Mouse (Mus musculus): ENCODE measurements at regions not wholly inside any gene's neighbourhood (a gene's known extent, or its start where the extent isn't known, plus 50 kb on each side); places are given as distances from the start of the nearest gene placed in this dataset.

DNA sequence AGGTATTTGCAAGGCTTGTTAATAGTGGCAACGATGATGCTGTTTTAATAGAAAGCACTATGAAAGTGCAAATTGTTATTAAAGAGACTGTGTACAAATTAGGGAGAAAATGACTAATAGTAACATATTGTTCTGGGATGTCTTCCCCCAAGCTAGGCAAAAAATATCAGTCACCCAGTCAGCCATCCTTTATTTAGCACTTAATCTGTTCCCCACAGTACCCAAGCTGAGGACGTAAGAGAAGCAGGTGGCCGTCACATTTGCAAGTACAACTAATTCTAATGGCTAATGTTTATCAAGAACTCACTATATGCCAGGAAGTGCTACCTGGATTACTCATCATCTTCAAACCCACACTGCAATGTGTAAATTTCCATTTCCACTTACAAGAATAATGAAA lies 432.5 kb upstream of the Kif18a start:
- Histone ChIP-seq H3K9me3 (no peaks in the 10 kb centered on the region), H3K27me3 (ENCODE audit: insufficient read depth, poor library complexity, severe bottlenecking) (no peaks in the 10 kb centered on the region), H3K27ac (no peak overlapping the region), H3K4me3 (no peak overlapping the region), H3K4me1 (no peaks in the 10 kb centered on the region), H3K36me3 (no peaks in the 10 kb centered on the region)
- WGBS: 76% methylated on average over 3 of the region's 3 CpGs
- no peak for DNase-seq (ENCODE audit: low spot score)

DNA sequence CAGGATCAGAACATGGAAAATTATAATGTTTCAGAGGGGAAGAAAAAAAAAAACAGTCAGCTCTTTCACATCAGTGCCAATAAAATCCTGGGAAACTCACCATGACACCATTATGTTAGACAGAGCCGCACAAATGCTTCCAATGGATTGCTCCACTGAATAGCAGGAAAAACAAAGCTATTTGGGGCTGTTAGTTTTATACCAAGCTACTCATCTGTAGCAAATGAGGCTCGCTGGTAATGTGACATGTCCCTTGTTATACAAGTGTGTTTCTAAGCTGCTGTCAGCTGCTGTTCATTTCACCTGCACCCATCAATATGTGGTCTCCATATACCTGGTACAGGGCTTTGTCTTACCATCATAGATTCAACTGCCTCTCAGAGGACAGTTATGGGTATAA lies 426.1 kb upstream of the Kif18a start:
- H3K27me3 ChIP-seq (ENCODE audit: insufficient read depth, poor library complexity, severe bottlenecking): no peaks in the 10 kb centered on the region
- H3K4me3 ChIP-seq: no peak overlapping the region
- H3K27ac ChIP-seq: no peak overlapping the region
- H3K9me3 ChIP-seq: no peaks in the 10 kb centered on the region
- H3K4me1 ChIP-seq: no peaks in the 10 kb centered on the region
- no peak for DNase-seq (ENCODE audit: low spot score)
- 88% methylated on average over 2 of the region's 2 CpGs for WGBS
- H3K36me3 ChIP-seq: no peaks in the 10 kb centered on the region

DNA sequence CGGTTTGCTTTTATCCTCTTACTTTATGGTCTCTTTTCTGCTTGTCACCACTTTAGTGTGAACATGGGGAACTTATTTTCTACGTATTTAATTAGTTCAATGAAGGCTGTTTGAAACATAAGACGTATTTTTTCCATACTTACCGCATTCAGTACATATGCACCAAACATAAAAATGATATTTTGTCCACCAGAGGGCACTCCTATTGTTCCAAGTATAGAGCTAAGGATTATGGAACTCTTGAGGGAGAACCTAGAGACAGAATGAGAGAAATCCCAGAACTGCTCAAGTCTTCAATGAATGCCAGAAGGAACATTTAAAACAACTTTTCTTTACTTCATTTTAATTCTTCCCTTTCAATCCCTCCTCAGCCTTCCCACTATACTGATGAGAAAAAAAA lies 403.4 kb upstream of the Kif18a start:
- Histone ChIP-seq H3K27ac (no peak overlapping the region), H3K36me3 (no peaks in the 10 kb centered on the region), H3K4me1 (no peaks in the 10 kb centered on the region), H3K4me3 (no peak overlapping the region), H3K27me3 (ENCODE audit: insufficient read depth, poor library complexity, severe bottlenecking) (no peaks in the 10 kb centered on the region), H3K9me3 (no peaks in the 10 kb centered on the region)
- no peak for DNase-seq (ENCODE audit: low spot score)
- WGBS: 67% methylated on average over 4 of the region's 4 CpGs

DNA sequence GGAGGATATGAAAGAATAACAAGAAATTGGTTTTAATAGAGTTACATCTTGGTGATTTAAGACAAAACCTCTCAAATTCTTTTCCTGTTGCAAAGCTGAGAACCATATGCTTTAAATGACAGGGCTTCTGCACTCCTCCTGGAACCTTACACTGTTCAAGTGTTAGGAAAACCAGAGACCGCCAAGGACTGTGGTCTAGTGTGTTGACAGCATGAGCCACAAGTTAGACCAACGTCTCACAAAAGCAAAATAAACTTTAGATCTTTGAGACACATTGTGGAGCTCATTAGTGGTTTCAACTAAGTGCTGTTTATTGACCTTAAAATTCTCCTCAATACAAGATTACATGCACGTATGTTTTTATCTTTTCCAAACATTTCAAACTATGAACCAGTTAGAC lies 402.9 kb upstream of the Kif18a start:
- Histone ChIP-seq H3K27me3 (ENCODE audit: insufficient read depth, poor library complexity, severe bottlenecking) (no peaks in the 10 kb centered on the region), H3K4me1 (no peaks in the 10 kb centered on the region), H3K27ac (no peak overlapping the region), H3K9me3 (no peaks in the 10 kb centered on the region), H3K4me3 (no peak overlapping the region), H3K36me3 (no peaks in the 10 kb centered on the region)
- no peak for DNase-seq (ENCODE audit: low spot score)
- 55% methylated on average over 3 of the region's 3 CpGs for WGBS

DNA sequence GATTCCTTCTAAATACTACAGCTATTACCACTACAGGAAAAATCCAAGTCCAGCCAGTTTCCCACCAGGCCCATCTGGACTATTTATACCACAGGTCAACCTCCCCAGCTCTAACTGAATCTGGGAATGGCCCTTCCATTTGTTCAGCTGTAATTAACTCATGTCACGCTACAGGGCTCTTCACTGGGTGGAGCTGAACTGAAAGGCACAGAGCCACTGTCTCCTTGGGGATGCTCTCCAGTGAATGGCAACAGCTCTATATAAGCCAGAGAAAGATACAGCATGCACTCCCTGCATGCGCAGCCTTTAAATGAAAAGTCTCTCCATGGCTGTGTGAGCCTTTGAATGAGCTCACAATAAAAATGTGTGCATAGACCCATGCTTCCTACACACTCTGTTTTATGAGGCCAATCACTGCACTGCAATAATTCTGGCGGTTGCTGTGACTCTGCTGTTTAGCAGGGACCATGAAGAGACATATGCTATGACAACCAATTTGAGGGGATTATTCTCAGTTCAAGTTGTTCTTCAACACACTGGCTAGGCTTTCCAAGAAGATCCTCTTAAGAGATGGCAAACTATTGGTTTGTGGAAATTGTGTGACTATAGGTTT lies 376.3 kb upstream of the Kif18a start:
- WGBS: 81% methylated on average over 3 of the region's 3 CpGs
- H3K9me3 ChIP-seq: no peaks in the 10 kb centered on the region
- DNase-seq (ENCODE audit: low spot score): no peak
- H3K36me3 ChIP-seq: no peaks in the 10 kb centered on the region
- no peaks in the 10 kb centered on the region for H3K27me3 ChIP-seq (ENCODE audit: insufficient read depth, poor library complexity, severe bottlenecking)
- no peak overlapping the region for H3K4me3 ChIP-seq
- no peaks in the 10 kb centered on the region for H3K4me1 ChIP-seq
- H3K27ac ChIP-seq: no peak overlapping the region

DNA sequence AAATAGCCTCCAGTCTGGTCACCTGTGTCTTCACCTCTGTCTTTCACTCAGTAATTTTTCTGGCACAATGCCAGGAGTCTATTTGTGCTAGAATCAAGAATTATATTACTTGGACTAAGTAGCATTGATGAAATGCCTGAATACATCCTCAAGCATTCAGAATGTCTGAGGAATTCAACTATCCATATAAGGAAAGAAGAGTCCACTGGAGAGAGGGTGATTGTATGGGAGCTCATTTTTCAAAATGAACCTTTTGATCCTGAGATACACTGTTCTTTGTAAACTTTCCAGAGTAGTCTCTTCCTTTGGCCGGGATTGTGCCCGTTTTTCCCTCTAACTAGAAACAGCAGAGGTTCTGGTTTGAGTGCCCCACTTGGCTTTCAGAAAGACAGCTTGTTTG lies 367.0 kb upstream of the Kif18a start:
- H3K4me1 ChIP-seq: no peaks in the 10 kb centered on the region
- WGBS: 64% methylated on average over 2 of the region's 2 CpGs
- H3K36me3 ChIP-seq: no peaks in the 10 kb centered on the region
- no peaks in the 10 kb centered on the region for H3K27me3 ChIP-seq (ENCODE audit: insufficient read depth, poor library complexity, severe bottlenecking)
- H3K27ac ChIP-seq: no peak overlapping the region
- DNase-seq (ENCODE audit: low spot score): no peak
- H3K4me3 ChIP-seq: no peak overlapping the region
- H3K9me3 ChIP-seq: no peaks in the 10 kb centered on the region

DNA sequence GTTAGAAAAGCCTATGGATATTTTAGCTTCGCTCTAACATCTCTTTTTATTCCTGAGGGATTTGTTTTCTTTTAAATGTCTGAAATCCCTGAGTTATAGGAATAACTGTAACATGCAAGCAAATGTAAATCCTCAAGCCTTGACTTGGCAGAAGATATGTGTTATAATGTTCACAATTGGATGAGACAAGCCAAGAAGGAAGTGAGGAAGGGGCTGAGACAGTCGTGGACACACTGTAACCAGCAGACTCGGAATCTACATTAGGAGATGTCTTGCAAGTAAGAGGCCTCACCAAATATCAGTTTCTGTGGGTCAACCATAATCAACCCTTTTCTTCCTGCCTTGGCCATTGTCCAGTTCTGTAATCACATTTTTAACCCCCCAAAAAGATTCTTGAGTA lies 366.6 kb upstream of the Kif18a start:
- Histone ChIP-seq H3K36me3 (no peaks in the 10 kb centered on the region), H3K27me3 (ENCODE audit: insufficient read depth, poor library complexity, severe bottlenecking) (no peaks in the 10 kb centered on the region), H3K4me1 (no peaks in the 10 kb centered on the region), H3K4me3 (no peak overlapping the region), H3K9me3 (no peaks in the 10 kb centered on the region), H3K27ac (no peak overlapping the region)
- WGBS: 69% methylated on average over 3 of the region's 3 CpGs
- DNase-seq (ENCODE audit: low spot score): no peak

DNA sequence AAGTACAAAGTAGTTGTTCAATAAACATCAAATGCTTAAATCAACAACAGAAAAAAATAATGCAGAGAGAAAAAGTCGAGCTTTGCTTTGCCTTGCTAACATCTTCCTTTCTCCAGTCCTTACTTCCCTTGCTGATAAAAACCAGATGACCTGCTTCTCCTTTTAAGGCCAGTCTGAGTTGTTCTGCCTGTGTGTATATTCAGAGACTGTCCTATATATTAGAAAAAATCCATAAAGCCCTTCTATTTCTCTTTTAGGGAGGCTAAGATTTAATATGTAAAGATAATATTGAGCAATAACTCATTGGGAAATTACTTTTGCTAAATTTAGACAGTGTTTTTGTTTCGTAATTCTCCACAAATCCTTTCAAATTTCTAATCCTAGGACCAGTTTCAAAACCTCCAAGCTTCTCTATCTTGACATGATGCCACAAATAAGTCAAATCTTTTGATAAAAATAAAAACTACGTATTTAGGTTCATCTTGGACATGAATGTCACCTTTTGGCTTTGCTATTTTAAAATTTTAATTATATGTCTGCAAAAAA lies 361.0 kb upstream of the Kif18a start:
- no peaks in the 10 kb centered on the region for H3K36me3 ChIP-seq
- H3K27ac ChIP-seq: no peak overlapping the region
- whole genome bisulfite sequencing: 57% methylated on average over 3 of the region's 3 CpGs
- no peak overlapping the region for H3K4me3 ChIP-seq
- DNase-seq (ENCODE audit: low spot score): no peak
- no peaks in the 10 kb centered on the region for H3K9me3 ChIP-seq
- no peaks in the 10 kb centered on the region for H3K27me3 ChIP-seq (ENCODE audit: insufficient read depth, poor library complexity, severe bottlenecking)
- H3K4me1 ChIP-seq: no peaks in the 10 kb centered on the region

DNA sequence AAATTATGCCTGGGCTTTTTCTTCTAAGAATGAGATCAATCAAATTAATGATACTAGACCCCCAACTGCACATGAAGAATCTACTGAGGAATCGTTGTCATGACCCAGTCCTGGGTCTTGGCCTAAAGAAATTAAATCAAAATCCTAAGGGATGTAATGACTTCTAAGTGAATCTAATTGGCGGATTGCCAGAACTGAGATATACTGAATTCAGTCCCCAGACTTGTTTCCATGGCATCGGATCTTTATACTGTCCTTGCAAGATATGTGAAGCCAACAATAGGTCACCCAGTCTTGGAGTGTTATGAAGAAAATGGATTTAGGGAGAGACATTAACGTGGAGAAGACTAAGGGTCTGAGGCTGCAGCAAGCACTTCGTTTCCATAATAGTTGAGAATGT lies 360.4 kb upstream of the Kif18a start:
- no peak overlapping the region for H3K4me3 ChIP-seq
- DNase-seq (ENCODE audit: low spot score): no peak
- 83% methylated on average over 5 of the region's 5 CpGs for WGBS
- H3K4me1 ChIP-seq: no peaks in the 10 kb centered on the region
- H3K27ac ChIP-seq: no peak overlapping the region
- H3K9me3 ChIP-seq: no peaks in the 10 kb centered on the region
- H3K27me3 ChIP-seq (ENCODE audit: insufficient read depth, poor library complexity, severe bottlenecking): no peaks in the 10 kb centered on the region
- no peaks in the 10 kb centered on the region for H3K36me3 ChIP-seq

DNA sequence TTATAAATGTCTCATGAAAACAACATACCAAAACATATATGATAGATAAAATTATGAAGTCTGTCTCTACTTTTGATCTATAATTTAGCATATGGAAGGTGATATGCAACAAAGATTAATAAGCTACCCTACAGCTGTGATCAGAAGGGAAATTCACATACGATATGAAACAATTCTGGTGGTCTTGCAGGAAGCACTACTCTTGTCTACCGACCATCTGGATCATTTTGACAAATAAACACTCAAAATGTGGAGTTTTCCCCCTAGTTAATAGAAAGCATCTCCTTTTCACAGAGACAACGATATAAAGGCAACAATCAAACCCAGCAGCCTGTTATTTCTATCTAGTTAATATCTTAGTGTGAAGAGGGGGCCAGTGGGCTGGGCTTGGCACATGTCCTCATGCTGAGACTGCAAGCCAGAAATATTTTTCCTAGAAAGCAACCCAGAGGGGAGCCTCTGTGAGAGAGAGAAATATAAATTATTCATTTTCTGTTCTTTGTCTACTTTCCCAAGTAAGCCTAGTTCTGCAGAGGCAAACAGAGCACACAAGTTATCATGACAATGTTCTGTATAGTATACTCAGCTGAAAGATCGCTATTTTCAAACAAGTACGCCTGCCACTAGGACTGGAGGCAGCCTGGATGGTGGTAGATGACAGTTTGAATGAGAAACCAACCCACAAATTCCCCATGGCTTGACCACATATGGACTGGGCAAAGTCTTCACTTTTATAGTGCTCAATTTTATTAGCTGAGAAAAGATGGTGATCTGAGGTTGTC lies 344.4 kb upstream of the Kif18a start:
- 76% methylated on average over 5 of the region's 5 CpGs for WGBS
- Histone ChIP-seq H3K9me3 (no peaks in the 10 kb centered on the region), H3K4me1 (no peaks in the 10 kb centered on the region), H3K27me3 (ENCODE audit: insufficient read depth, poor library complexity, severe bottlenecking) (no peaks in the 10 kb centered on the region), H3K4me3 (no peak overlapping the region), H3K36me3 (no peaks in the 10 kb centered on the region), H3K27ac (no peak overlapping the region)
- DNase-seq (ENCODE audit: low spot score): no peak

DNA sequence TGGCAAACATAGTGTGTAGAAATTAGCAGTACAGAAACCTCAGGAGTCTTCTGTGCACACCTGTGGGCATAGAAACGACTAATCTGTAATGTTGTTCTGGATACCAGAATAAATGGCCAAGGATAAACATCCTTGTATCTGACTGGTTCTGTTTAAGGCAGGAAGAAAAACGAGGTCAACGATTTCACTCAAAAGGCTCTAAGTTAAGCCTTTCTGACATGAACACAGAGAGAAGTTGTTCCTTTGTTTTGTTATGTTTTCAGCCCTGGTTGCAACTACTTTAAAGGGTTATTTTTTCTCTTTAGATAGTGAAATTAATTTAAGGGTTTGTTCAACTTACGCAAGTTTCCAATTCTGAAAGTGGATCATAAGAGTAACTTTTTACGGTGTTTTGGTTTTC lies 299.6 kb upstream of the Kif18a start:
- Histone ChIP-seq H3K9me3 (no peaks in the 10 kb centered on the region), H3K4me1 (no peaks in the 10 kb centered on the region), H3K4me3 (no peak overlapping the region), H3K27ac (no peak overlapping the region), H3K36me3 (no peaks in the 10 kb centered on the region), H3K27me3 (ENCODE audit: insufficient read depth, poor library complexity, severe bottlenecking) (no peaks in the 10 kb centered on the region)
- no peak for DNase-seq (ENCODE audit: low spot score)
- WGBS: 79% methylated on average over 5 of the region's 5 CpGs

DNA sequence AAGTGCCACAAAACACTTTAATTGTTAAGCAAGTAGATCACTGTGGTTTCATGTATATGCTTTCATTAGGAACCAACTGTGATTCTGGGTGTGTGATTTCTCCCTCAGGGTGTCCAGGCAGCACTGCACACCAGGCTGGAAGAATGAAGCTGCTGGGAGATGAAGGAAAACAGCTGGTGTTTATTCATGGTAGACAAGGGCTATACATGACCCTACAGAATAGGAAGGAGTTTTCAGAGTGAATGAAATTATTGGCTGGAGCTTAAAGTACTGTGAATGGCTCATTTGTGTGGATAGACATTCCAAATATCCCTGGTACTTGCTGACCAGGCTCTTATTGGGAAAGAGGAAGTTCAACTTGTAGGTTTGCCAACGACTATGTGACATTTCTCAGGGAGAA lies 264.3 kb upstream of the Kif18a start:
- Histone ChIP-seq H3K27ac (no peak overlapping the region), H3K4me3 (no peak overlapping the region), H3K27me3 (ENCODE audit: insufficient read depth, poor library complexity, severe bottlenecking) (no peaks in the 10 kb centered on the region), H3K9me3 (no peaks in the 10 kb centered on the region), H3K36me3 (no peaks in the 10 kb centered on the region), H3K4me1 (no peaks in the 10 kb centered on the region)
- WGBS: 48% methylated on average over 1 of the region's 1 CpGs
- DNase-seq (ENCODE audit: low spot score): no peak

DNA sequence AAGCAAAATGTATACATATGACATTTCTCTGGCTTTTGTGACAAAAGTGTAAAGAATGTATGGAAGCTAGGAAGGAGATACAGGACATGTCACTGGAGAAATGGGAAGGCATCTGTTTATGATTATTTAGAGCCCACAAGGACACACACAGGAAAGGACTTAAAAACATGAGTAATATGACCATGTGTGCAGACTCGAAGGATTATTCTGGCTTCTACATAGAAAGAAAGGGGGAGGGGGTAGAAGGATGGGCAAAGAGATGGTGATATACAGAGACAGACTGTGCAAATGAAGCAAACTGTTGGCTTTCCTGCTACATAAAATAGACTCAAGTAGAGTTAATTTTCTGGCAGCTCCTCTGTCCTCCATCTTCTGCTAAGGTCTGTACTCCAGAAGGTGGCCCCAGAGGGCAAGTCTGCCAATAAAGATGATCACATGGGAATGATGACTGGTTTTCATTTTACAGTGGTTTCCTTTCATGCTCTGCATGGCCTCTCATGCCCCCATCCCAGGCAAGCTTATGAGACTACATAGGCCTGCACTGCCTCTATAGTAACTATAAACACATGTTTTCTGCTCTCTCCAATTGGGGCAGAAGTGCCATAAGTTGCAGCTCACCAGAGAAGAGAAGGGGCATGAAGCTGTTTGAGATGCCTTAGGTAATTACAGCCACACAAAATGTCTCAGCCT lies 263.4 kb upstream of the Kif18a start:
- DNase-seq (ENCODE audit: low spot score): no peak
- no peaks in the 10 kb centered on the region for H3K36me3 ChIP-seq

More for the DNA sequence above, 263.4 kb upstream of the Kif18a start:
- no peaks in the 10 kb centered on the region for H3K9me3 ChIP-seq
- H3K27ac ChIP-seq: no peak overlapping the region
- no peaks in the 10 kb centered on the region for H3K27me3 ChIP-seq (ENCODE audit: insufficient read depth, poor library complexity, severe bottlenecking)
- WGBS: 69% methylated on average over 1 of the region's 1 CpGs
- no peak overlapping the region for H3K4me3 ChIP-seq
- no peaks in the 10 kb centered on the region for H3K4me1 ChIP-seq
